Mouse (Mus musculus): ENCODE data around the gene Prrc2a.
A peak's percentile ranks its signal among the peaks of the same experiment; 100 is the strongest.
"Not testable (repeated sequence)": the region's sequence is repeated elsewhere in the genome, so short reads cannot be mapped to it uniquely, and the experiment has no call there.

Prrc2a gene

DNA sequence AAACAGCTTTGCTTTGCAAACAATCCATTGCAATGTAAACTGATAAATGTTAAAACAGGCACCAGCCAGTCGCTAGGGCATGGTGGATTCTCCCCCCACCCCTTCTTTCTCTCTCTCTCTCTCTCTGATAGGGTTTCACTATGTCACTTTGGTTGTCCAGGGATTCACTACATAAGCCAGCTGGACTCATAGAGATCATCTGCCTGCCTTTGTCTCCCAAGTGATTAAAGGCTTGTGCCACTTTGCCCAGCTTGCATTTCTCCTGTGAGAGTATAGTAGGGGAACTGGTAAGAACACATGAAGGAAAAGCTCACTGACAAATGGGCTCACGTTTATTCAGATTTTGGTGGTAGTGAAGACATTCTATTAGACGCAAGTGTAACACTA lies 32.5 kb downstream of the Prrc2a start:
- no peak for DNase-seq (ENCODE audit: low spot score)

DNA sequence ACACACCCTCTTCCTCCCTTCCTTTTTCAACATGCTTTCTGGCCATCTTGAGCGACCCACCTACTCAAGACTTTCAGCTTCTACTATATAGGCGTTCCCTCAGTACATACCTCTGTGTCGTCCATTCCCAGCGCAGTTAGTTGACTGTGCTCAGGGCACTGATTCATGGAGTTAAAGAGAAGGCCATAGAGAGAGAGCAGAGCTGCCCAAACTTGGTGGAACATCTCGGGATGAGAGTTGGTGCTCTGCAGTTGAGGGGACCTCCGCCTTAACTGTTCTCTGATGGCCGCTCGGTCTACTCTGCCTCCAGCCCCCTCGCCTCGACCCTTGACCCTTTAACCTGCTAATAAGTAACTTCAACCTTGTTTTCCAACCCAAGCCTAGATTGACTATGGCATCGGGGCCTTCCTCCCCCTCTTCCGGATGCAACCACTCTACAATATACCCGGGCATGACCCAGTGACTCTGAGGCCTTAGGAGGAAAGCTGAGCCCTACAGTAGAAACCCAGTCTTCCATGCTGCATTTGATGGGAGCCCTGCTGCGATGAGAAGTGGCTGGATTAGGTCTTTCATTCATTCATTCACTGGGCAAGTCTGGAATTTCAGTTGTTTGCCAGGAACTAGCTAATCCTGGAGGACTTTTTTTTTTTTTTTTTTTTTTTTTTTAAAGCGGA lies 33.1 kb downstream of the Prrc2a start, which contains the start of gene Apom:
TSS of gene Apom (minus strand) at position 551 of the 674 bp plus-strand sequence.
- DNase-seq (ENCODE audit: low spot score): no peak

DNA sequence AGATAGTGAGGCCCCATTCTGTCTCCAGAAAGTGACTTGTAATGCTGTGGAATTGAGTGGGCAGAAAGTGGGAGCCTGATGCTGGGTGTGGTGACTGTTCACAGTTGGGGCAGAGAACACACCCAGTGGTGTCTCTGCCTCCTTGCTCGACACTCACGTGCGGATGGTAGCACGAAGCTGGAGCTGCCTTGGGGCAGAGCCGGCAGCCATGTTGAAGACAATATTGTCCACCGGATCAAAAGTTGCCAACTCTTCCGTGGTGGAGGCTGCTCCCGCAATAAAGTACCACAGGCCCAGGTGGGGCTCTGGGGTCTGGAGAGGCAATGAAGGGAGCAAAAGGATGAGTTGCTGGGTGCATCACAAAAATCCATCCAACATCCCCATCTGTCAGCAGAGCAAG lies 33.7 kb downstream of the Prrc2a start:
- no peak for DNase-seq (ENCODE audit: low spot score)

DNA sequence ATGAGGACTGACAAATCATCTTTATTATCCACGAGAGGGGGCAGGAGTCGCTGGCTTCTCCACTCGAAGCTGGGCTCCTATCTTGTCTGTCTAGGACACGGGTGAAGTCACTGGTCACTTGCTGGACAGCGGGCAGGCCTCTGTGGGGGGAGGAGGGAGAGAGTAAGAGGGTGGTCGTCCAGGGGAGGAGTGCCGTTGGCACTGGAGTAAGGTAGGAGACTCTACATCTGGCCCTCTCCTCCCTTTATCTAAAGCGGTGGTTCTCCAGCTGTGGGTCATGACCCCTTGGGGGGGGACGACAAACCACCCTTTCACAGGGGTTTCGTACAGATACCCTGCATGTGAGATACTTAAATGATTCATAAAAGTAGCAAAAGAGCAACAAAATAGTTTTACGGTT lies 35.7 kb downstream of the Prrc2a start:
- no peak for DNase-seq (ENCODE audit: low spot score)

DNA sequence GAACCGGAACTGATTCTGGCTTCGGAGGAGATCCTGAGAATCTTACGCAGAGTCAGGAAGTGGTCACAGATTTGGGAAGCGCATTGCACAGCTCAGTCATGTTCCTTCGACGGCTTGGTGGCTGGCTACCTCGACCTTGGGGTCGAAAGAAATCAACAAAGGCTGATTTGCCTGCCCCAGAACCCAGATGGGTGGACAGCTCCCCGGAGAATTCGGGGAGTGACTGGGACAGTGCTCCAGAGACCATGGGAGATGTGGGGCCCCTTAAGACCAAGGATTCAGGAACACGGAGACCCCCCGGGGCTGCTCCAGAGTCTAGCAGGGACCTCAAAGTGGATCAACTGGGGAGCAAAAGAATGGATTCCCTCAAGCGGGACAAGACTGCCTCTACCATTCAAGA lies 37.7 kb downstream of the Prrc2a start:
- no peak for DNase-seq (ENCODE audit: low spot score)

DNA sequence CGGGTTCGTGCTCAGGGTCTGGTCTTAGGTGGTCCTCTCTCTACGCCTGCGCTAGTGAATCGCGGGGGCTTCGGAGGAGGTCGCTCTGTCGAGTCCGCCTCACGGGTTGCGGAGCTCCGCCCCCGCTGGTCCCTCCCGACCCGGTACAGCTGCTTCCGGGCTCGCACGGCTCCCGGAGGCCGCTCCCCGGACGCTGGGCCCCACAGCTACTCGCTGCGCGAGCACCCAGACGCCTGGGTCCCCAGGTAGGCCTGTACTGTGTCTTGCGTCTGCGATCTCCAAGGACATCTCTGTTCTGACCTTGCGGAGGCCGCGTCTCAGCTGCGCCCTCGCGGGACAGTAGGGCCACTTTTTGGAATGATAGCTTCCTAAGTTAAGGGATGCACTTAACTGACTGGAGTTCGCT lies 38.5 kb downstream of the Prrc2a start, which contains the start of gene D17H6S53E:
TSS of gene D17H6S53E (plus strand) at position 168 of the 406 bp plus-strand sequence.
- peak; percentile 81 for DNase-seq (ENCODE audit: low spot score)

DNA sequence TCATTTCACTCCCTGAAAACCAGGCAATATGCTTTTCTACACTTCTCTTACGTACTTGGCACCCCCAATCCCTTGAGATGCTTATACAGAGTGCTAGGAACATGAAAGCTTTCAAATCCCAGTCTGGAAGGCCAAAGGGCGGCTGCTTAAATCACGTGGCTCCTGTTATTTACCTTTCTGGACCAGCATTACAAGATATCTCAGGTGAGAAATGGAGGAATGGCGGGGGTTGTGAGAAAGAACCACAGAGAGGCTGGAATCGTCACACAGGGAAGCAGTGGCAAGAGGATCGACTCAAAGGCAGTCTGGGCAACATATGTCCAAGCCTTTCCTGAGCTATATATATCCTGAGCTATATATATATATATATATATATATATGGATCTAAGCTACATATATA lies 39.1 kb downstream of the Prrc2a start:
- no peak for DNase-seq (ENCODE audit: low spot score)

DNA sequence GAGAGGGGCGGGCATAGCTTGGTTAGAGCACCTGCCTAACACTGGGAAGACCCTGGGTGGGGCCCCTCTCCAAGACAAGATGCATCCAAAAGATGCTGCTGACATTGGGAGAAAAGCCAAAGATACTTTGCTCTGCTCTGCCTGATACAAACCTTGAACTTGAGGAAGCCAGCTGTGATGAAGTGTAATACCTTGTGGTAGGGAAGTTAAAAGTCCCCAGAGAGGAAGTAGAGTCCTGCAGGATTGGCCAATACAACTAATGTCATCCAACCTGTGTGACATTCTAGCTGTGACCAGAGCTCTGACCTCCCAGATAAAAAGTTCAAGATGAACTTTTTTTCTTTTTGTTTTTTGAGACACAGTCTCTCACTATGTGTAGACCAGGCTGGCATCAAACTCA lies 39.6 kb downstream of the Prrc2a start:
- DNase-seq (ENCODE audit: low spot score): no peak

DNA sequence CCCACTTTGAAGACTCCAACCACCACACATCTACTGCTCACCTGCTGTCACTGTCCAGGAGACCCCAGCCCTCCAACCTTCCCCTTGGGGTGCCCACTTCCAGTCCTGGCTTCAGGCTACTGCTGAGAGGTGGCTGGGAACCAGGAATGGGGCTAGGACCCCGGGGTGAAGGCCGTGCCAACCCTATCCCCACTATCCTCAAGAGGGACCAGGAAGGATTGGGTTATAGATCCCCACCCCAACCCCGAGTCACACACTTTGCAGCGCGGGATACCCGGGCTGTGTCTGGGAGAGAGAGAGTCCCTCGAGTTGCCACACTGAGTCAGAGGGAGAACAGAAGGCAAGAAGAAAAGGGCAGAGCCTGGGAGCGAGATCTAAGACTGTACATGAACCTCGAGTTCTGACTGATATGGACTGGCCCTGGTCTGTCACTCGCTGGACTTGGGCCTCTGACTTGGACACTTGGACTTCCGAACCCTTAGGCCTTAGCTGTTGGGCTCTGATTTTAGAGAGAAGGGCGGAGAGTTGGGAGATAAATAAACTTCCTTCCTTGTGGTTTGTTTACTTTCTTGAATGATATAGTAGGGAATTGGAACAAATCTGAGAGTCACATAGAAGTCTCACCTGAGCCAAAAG lies 40.3 kb downstream of the Prrc2a start:
- not testable (repeated sequence) for DNase-seq (ENCODE audit: low spot score)

DNA sequence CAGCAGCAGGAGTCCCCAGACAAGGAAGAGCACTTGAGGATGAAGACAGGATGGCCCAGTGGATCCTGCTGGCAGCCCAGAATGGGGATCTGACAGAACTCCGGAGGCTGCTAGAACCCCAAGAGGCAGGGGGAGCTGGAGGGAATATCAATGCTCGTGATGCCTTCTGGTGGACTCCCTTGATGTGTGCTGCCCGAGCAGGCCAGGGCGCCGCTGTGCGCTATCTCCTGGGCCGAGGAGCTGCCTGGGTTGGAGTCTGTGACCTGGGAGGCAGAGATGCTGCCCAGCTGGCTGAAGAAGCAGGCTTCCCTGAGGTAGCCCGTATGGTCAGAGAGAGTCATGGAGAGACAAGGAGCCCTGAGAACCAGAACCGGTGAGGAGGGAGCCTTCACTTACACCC lies 41.4 kb downstream of the Prrc2a start:
- DNase-seq (ENCODE audit: low spot score): not testable (repeated sequence)

DNA sequence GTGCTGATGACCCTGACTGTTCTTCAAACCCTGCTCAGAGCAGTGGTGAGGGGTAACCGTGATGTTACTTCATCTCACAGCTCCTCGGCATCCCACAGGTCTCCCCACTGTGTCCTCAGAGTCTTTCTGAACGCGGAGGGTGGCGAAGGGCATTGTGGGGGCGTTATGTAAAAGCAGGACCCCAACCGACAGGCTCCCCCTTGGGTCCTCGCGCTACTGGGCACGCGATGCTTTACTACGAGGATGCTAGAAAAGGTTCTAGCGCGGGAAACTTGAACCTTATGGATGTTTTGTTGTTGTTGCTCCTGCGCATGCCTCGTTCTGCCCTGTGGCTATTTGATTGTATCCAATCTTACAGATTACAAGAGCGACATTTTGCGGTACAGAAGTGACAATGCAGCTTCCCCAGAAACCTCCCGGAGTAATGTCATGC lies 42.8 kb downstream of the Prrc2a start, which contains the start of gene Csnk2b:
TSS of gene Csnk2b (minus strand) at position 183 of the 433 bp plus-strand sequence.
- peak; percentile 72 for DNase-seq (ENCODE audit: low spot score)

DNA sequence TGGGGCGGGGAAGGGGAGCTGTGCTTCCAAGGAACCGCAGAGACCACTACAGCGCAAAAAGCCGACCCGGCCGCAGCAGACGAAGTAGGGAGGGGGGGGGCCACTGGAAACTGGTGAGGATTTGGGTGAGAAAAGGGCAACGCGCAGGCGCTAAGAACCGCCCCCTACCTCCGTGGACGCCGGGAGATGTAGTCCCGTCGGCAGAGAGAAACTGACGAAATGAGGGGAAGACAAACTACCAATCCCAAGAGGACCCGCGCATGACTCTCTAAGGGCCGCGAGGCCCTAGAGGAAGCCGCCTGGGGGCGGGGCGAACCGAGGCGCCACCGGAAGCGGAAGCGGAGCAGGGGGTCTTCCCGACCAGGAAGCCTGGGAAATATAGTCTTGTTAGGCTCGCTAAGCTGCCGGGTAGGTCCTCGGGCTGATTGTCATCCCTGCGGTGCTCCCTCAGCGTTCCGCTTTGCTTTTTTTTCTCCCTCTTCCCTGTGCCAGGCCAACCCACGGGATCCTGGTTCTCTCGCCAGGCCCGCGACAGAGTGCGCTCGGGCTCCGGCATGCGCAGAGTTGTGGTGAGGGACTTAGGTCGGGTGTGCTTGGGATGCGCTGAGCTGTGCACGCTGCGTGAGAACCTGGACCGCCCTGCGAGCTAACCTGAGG lies 43.4 kb downstream of the Prrc2a start, which contains the start of gene Gpank1:
TSS of gene Gpank1 (plus strand) at position 313 of the 657 bp plus-strand sequence.
- peak; percentile 97 for DNase-seq (ENCODE audit: low spot score)

DNA sequence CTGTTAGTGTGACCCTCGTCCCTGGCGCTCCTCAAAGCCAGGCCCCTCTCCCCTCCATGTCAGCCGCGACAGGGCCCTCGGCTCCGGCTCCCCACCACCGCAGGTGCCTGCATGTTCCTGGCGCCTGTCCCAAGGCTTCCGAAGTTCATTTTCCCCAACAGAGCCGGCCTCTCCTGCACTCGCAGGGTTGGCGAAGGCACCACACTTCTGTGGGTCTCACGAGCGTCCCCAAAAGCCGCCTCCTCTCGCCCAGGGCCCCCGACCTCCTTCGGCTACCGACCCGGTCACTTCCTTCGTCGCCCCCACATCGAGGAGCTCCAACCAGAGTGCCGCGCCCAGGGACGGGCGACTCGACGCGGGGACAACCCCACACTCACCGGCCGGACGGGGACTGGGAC lies 44.0 kb downstream of the Prrc2a start:
- DNase-seq (ENCODE audit: low spot score): no peak

DNA sequence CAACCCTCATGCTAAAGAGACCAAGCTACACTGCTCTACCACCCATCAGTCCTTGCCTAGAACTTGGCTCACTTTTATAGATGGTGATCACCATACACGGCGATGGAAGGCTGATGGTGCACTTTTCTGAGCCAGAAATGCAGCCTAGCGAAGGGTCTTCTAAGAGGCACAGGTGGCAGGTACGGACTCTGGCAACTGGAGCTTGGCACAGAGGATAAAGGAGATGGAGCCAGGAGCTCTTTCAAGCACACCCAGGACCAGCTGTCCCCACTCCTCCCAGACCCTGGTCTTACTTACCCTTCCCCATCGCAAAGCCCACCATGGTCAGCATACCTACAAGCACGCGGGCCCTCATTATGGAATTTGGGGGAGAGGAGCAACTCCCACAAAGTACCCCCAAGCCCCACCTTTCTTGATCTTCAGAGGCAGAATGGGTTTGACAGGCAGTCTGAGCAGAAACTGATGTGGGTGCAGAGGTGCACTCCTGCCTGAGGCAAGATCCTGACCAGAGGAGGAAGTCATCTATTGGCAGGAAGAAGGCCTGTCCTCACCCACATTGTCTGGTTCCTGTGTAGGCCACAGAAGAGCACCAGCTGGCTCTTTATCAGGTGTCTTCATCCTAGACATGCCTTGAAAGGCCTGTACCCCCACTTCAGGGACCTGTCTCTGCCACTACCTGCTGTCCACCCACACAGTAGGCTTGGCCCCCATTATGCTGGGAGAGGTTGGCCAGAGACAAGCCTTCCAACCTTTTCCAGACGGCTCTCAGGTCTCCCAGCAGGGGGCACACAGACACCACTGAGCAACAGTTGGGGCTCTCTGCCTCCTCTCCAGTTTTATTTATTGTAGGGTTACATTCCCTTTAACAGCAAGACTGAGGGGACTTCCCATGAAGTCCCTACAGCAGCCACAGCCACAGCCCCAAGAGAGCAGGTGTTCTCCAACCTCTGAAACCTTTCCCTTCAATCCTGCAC lies 49.4 kb downstream of the Prrc2a start, which contains the start of gene Ly6g5b:
TSS of gene Ly6g5b (minus strand) at position 383 of the 974 bp plus-strand sequence.
- DNase-seq (ENCODE audit: low spot score): peak; percentile 23

DNA sequence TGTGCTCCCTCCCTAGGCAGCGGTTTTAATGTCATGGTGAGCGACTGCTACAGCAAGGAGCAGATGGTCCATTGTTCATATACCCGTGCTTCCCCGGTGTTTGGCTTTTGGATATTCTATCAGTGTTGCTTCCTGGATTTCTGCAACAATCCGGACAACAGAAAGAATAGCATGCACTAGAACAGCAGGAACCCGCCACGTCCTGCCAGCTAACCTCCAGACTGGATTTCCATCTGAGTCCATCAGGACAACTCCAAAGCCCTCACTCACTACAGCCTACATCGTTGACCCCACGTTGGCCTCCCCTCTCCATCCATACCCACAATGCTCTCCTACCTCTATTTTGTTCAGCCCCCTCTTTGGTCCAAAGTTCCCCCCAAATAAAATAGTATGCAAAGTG lies 52.9 kb downstream of the Prrc2a start:
- no peak for DNase-seq (ENCODE audit: low spot score)

DNA sequence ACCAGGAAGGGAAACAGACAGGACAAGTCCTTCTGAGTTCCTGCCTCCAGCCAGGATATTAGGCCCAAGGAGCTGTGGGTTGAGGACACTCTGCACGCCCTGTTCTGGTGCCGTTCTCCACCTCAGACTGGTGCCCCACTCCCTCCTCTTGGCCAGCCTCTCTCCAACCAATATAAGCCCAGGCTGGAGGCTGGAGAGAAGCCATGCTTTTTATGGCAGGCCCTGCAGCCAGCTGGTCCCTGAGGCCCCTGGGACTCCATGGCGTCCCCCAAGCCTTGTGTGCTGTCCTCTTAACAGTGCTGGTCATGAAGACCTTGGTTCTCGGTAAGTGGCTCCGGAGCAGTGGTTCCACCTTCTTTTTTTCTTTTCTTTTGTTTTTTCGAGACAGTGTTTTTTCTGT lies 56.6 kb downstream of the Prrc2a start, which contains the start of gene Ly6g5c:
TSS of gene Ly6g5c (plus strand) at position 183 of the 400 bp plus-strand sequence.
- DNase-seq (ENCODE audit: low spot score): no peak

DNA sequence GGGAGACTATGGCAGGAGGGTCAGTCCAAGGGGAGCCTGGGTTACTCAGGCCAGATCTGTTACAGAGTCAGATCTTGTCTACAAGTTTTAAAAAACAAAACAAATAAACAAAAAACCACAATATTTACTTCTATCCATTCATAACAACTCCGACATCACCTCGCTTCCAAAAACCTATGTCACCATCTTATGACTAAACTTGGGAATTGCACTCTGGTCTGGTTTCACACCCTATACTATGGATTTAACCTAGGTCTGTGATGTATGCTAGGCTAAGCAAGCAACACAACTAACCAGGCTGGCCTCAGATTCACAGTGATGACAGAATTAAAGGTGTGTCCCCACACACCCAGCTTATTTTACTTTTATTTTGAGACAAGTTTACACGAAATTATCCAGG lies 58.2 kb downstream of the Prrc2a start:
- DNase-seq (ENCODE audit: low spot score): no peak

DNA sequence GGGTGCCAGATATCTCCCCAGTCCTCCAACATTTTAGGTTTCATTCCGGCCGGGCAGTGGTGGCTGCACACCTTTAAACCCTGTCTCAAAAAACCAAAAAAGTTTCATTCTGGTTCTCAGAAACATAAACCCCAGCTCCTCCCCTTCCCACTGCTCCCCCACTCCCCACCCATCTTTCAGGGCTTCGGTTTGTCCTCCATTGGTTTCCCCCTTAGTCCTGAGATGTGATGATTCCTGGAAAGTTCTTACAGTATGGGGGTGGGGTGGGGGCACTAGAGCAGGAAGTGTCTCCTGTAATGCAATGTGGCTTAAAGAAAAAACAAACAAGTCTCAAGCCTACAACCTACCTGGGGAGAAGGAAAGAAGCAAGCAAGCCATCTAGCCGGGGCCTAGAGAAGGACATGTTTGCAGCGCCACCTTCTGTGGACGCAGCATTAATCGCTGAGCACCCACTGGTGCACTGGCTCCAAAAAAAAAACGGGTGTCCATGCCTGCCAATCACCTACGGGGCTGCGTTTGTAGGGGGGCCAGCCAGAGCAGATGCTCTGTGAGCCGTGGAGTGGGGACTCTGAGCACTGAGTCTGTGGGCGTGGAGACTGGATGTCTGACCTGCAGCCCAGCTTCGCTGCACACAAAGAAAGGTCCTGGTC lies 58.8 kb downstream of the Prrc2a start:
- peak; percentile 65 for DNase-seq (ENCODE audit: low spot score)

DNA sequence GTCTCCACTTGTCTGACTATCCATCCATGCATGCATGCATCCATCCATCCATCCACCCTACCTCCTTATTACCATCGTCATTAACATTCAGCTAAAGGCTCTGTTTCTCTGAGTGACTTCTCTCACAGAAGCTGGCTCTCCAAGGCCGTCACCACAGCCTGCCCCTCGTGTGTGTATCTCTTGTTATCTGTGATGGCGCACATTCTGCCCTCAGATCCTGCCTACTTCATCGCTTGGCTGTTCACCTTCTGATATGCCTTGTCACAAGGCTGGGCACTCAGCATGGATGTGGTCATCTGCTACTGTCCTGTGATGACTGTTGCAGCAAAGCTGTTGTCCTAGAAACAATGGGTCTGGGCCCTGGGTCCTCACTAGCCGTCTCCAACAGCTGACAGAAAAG lies 59.9 kb downstream of the Prrc2a start:
- DNase-seq (ENCODE audit: low spot score): no peak

DNA sequence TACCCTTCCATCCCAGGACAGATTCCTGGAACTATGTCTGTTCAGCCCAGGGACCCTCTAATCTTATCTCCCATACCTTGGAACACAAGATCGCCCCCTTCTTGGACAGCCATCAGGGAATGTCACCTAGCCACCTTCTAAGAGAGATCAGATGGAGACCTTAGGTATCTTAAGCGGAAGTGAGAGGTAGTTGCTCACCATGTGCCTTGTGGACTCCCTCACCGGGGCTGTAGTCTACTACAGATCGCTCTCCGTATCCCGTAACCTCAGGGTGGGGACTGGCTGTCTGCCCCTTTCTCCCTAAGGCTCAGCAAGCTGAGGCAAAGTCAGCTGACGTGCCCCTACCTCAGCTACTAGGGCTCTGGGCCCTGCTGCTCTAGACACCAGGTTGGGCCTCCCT lies 60.6 kb downstream of the Prrc2a start:
- no peak for DNase-seq (ENCODE audit: low spot score)

DNA sequence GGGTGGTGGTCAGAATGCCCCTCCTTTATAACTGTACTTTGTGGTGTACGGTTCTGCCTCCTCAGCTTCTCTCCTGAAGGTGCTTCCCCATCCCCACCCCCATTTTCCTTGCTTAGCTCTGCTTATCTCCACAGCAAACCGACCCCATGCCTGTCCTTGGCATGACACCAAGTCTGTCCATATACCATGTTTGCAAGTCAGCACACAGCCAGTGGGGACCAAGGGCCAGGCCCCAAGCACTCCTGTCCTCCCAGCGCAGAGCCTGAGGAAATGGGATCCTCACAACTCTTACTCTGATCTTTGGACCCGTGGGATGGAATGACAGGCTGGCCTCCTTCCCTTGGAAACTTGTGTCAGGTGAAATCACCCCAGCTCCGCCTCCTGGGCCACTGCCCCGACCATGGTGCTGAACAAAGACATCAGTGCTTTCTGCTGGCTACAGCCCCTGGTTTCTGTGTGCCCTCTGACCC lies 61.4 kb downstream of the Prrc2a start:
- no peak for DNase-seq (ENCODE audit: low spot score)

Data from embryo, embryonic 10 days (tissue).